Comparison of ENCODE assay signal across 15 mouse cellular contexts in genomic region chr15:25632902-25633301, GRCm38 (mm10). TPM values are rescaled to one million over a fixed set of nuclear protein-coding genes. Genes with fewer than 3 reads are reported as not detected.
DNase-seq lines count a peak whose midpoint lies in the region; ATAC-seq and TF ChIP-seq lines count a peak whose summit lies in the region.
"Had no signal": no experiment of that assay in that cellular context is flagged by ENCODE, and none has a peak within 500 bp of the region (broad histone marks: within the 10 kb centered on the region; RNA-seq: fewer than 3 reads in every experiment).

No protein-coding gene starts in this region.

- no peak for TF ChIP-seq CTCF in heart, postnatal 0 days (IDR thresholded peaks at IDR 0.05; ENCODE audit: low read depth)

- WGBS in heart, postnatal 0 days, result 67% methylated on average over 11 of the region's 11 CpGs
- 64% methylated on average over 11 of the region's 11 CpGs for WGBS in liver, embryonic 16.5 days (ENCODE audit: insufficient replicate concordance)
- 89% methylated on average over 11 of the region's 11 CpGs for WGBS in forebrain, embryonic 16.5 days

- H3K27ac ChIP-seq in heart, postnatal 0 days (ENCODE audit: low read depth), result no peak overlapping the region
- no peak overlapping the region; the same call in 1 of the 2 replicates for H3K27ac ChIP-seq in liver, embryonic 16.5 days (ENCODE audit: low read length)
- H3K27ac ChIP-seq in forebrain, embryonic 16.5 days (ENCODE audit: low read length), result no peak overlapping the region
- H3K27ac ChIP-seq: hindbrain, embryonic 13.5 days had no signal

- peak; percentile 28; the same call in 1 of the 2 replicates for ATAC-seq in heart, postnatal 0 days (ENCODE audit: insufficient read depth, low read depth)
- peak; percentile 74 for ATAC-seq in liver, embryonic 16.5 days (ENCODE audit: low read depth)
- ATAC-seq in forebrain, embryonic 16.5 days, result no peak
- ATAC-seq: CD4-positive, CD25-positive, alpha-beta regulatory T cell, adult 4 months had no signal

- no peak overlapping the region for H3K4me3 ChIP-seq in heart, postnatal 0 days (ENCODE audit: low read depth, low read length)
- no peak overlapping the region for H3K4me3 ChIP-seq in liver, embryonic 16.5 days (ENCODE audit: low read depth, low read length)
- no peak overlapping the region for H3K4me3 ChIP-seq in forebrain, embryonic 16.5 days (replicated peaks; ENCODE audit: low read length)
- H3K4me3 ChIP-seq: hindbrain, embryonic 13.5 days had no signal

- no peaks in the 10 kb centered on the region for H3K27me3 ChIP-seq in heart, postnatal 0 days (ENCODE audit: control insufficient read depth, insufficient read depth, low read length)
- no peaks in the 10 kb centered on the region for H3K27me3 ChIP-seq in liver, embryonic 16.5 days (ENCODE audit: control insufficient read depth, insufficient read depth, low read depth, low read length)
- H3K27me3 ChIP-seq in forebrain, embryonic 16.5 days (replicated peaks; ENCODE audit: control insufficient read depth, insufficient read depth, low read length), result no peaks in the 10 kb centered on the region
- H3K27me3 ChIP-seq: hindbrain, embryonic 13.5 days had no signal

- intact Hi-C loops in left cerebral cortex, postnatal 25 days (cut with DNase I), result no loop called here

- H3K9me3 ChIP-seq in heart, postnatal 0 days (replicated peaks; ENCODE audit: control insufficient read depth, low read length), result no peaks in the 10 kb centered on the region
- no peaks in the 10 kb centered on the region for H3K9me3 ChIP-seq in liver, embryonic 16.5 days (replicated peaks; ENCODE audit: control insufficient read depth, low read length)
- no peaks in the 10 kb centered on the region for H3K9me3 ChIP-seq in forebrain, embryonic 16.5 days (ENCODE audit: control insufficient read depth, low read length)
- H3K9me3 ChIP-seq: hindbrain, embryonic 13.5 days had no signal

- no peaks in the 10 kb centered on the region for H3K36me3 ChIP-seq in heart, postnatal 0 days (replicated peaks; ENCODE audit: control insufficient read depth, insufficient read depth, low read length)
- H3K36me3 ChIP-seq in liver, embryonic 16.5 days (ENCODE audit: control insufficient read depth, insufficient read depth), result no peaks in the 10 kb centered on the region
- no peaks in the 10 kb centered on the region for H3K36me3 ChIP-seq in forebrain, embryonic 16.5 days (ENCODE audit: control insufficient read depth, insufficient read depth)
- H3K36me3 ChIP-seq: hindbrain, embryonic 13.5 days had no signal

- no peak for DNase-seq in heart, postnatal 0 days (ENCODE audit: low spot score)
- no peak for DNase-seq in heart, adult 8-10 months (ENCODE audit: low spot score)
- DNase-seq in R1 (ENCODE audit: low read depth, low spot score), result peak; percentile 85
- DNase-seq in kidney, adult 9 months, result peak; percentile 72
- no peak for DNase-seq in left cerebral cortex, postnatal 25 days (ENCODE audit: low spot score in 2 of 2)
- no peak for DNase-seq in retina, embryonic 14.5 days (ENCODE audit: low spot score)
- DNase-seq: layer of hippocampus, adult 9-11 months; lung, embryonic 14.5 days; spleen, adult 18-20 months; thymus, postnatal 25 days had no signal

- H3K4me1 ChIP-seq in heart, postnatal 0 days (ENCODE audit: control insufficient read depth, insufficient read depth), result peaks cover 19% of the 10 kb centered on the region
- peaks cover 14% of the 10 kb centered on the region for H3K4me1 ChIP-seq in liver, embryonic 16.5 days (ENCODE audit: control insufficient read depth, low read depth, low read length)
- H3K4me1 ChIP-seq in forebrain, embryonic 16.5 days (replicated peaks; ENCODE audit: control insufficient read depth, insufficient read depth, low read length), result no peaks in the 10 kb centered on the region

- TF ChIP-seq EP300 in heart, postnatal 0 days (IDR thresholded peaks at IDR 0.05; ENCODE audit: low read depth), result no peak

- peak overlapping the region; percentile 10; the same call in 1 of the 2 replicates for H3K4me2 ChIP-seq in heart, postnatal 0 days (ENCODE audit: low read depth, low read length)
- H3K4me2 ChIP-seq in liver, embryonic 16.5 days (ENCODE audit: low read depth, low read length), result no peak overlapping the region
- H3K4me2 ChIP-seq in forebrain, embryonic 16.5 days (ENCODE audit: low read length), result no peak overlapping the region
- H3K4me2 ChIP-seq: heart, embryonic 11.5 days; hindbrain, embryonic 13.5 days; lung, embryonic 14.5 days had no signal

- H3K9ac ChIP-seq in heart, postnatal 0 days (replicated peaks; ENCODE audit: low read depth, low read length), result no peak overlapping the region
- H3K9ac ChIP-seq in liver, embryonic 16.5 days (ENCODE audit: low read depth, low read length), result no peak overlapping the region
- no peak overlapping the region for H3K9ac ChIP-seq in forebrain, embryonic 16.5 days (replicated peaks; ENCODE audit: low read depth, low read length)
- H3K9ac ChIP-seq: hindbrain, embryonic 13.5 days; lung, embryonic 14.5 days had no signal

RNA-seq across cellular contexts. Expression of gene Myo10, which starts 10.6 kb away (rescaled TPM):
- total RNA-seq in heart, postnatal 0 days (2014; rRNA removed; ENCODE audit: low replicate concordance), result 6.2 and 15.4 TPM in 2 replicates
- polyA plus RNA-seq in heart, postnatal 0 days (2015; fragmentation: Nextera tagmentation; extraction: Ambion mirVana), result 6.9 and 7.6 TPM in 2 replicates
- 10 to 100 TPM; 71.7 to 84.5 (median 73.3) TPM for total RNA-seq in heart, adult 8-10 months (2022)
- 3.4 and 4.5 TPM in 2 replicates for polyA plus RNA-seq in liver, embryonic 16.5 days (2015; fragmentation: Nextera tagmentation; extraction: Ambion mirVana)
- 38.4 and 44.8 TPM in 2 replicates for polyA plus RNA-seq in forebrain, embryonic 16.5 days (2015; fragmentation: Nextera tagmentation; extraction: Ambion mirVana)
- 10 to 100 TPM; 39.3 to 39.6 TPM for total RNA-seq in left cerebral cortex, postnatal 25 days (2021)

Comparison
In these comparisons a context has a peak if more than half of its experiments do, and no peak if none do; other contexts are left out.
1. DNase-seq: peak in R1 (single experiment) and kidney, adult 9 months (single experiment); none in heart, postnatal 0 days (single experiment), heart, adult 8-10 months (single experiment), left cerebral cortex, postnatal 25 days (0 of 2) and retina, embryonic 14.5 days (single experiment).